Mouse (Mus musculus) urinary bladder, adult 18-20 months (tissue): ENCODE measurements around the gene Pmm1.
"Not testable (repeated sequence)": the region's sequence is repeated elsewhere in the genome, so short reads cannot be mapped to it uniquely, and the experiment has no call there.

Experiments used
- DNase-seq, 2 experiments: peaks; one replicate each; pipeline ENCODE4 v3.0.0; 2022; ENCODE audit warnings: low spot score in 2 of 2, mixed read lengths in 2 of 2

Gene Pmm1

DNA sequence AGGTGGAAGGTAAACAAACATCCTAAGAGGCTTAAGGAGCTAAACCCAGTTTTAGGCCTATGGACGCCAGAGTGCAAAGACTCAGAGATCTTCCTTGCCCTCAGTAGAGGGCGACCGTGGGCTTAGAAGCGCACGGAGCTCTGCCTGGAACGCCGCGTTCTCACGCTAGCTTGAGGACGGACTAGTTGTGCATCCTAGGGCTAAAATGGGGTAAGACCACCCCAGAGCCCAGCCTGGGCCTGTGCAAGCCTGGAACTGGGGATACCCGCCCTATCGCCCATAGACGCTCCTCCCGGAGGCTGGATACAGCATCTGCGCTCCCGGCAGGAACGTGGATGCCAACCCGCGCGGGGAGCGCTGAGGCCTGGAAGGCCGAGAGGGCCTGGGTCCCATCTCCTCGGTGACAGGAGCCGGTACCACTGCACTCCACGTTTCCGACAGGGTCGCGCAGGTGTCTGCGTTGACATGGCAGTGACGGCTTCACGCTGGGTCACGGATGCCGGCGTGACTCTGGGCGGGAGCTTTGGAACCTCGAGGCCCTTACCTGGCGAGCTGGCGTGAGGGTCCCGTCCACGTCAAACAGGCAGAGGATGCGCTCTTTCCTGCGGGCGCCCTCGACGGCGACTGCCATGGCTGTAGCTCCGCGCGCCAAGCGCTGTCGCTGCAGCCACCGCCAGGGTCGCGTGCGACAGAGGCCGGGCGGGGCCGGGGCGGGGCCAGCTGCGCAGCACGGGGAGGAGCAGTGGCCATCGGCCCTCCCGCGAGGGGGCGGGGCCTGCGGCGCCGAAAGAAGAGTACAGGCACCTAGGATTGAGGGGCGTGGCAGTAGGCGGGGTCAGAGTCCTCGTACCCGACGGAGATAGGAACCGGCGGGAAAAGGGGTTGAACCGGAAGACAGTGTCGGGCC is at the start of gene Pmm1:
TSS of gene Pmm1 (minus strand) at position 760 of the 907 bp plus-strand sequence.
- DNase-seq: peak; percentile 96 to 97

DNA sequence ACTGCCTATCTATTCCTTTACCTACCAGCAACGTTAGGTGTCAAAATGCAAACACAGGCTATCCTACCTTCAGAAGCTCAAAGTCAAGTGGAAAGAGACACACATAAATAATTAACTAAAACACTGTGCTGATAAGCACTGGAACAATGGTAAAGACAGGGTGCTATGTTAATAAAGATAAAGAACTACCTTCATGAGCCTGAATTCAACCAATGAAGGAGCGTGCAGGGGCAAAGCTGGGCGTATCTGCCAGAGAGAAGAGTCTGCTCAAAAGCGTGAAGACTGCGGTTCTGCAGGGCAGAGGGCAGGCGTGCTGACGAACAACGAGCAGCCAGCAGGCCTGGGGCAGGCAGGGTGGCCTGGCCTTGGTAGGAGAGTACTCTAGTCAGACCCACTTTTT is 43.5 kb upstream of the Pmm1 start:
- DNase-seq: no peak

DNA sequence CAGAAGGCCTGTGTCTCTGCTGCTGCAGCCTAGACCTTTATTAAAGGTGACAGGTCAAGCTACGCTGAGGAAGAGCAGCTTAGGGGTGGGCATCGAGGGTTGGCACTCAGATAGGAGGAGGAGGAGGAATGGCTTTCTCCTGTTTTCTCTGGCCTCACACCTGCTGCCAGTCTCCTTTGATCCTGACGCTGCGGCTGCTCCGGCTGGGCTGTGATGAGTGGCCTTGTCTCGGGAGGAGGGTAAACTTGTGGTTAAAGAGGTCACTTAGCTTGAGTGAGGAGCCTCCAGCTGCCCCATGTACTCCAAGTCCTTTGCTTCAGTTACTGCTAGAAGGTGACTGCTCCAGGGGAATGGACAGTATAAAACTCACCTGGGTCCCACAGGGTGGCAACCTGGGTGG is 33.3 kb upstream of the Pmm1 start:
- DNase-seq: no peak

DNA sequence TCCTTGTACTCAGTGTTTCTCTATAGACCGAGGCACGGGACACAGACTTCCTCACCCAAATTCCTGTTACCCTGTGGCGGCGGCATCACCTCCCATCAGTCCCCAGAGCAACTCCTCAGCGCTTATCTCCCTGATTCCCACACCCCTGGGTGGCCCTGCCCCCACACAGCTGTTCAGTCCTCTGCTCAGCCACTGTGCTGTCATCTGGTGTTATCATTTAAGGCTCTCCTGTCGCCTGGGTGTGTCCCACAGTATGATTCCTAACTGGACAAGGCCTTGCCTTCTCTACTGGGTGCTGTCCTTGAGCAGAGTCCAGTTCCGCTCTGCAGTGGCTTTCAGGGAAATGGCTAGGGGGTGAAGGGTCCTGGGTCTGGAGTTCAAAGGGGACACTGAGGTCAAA is 29.8 kb upstream of the Pmm1 start:
- DNase-seq: no peak

DNA sequence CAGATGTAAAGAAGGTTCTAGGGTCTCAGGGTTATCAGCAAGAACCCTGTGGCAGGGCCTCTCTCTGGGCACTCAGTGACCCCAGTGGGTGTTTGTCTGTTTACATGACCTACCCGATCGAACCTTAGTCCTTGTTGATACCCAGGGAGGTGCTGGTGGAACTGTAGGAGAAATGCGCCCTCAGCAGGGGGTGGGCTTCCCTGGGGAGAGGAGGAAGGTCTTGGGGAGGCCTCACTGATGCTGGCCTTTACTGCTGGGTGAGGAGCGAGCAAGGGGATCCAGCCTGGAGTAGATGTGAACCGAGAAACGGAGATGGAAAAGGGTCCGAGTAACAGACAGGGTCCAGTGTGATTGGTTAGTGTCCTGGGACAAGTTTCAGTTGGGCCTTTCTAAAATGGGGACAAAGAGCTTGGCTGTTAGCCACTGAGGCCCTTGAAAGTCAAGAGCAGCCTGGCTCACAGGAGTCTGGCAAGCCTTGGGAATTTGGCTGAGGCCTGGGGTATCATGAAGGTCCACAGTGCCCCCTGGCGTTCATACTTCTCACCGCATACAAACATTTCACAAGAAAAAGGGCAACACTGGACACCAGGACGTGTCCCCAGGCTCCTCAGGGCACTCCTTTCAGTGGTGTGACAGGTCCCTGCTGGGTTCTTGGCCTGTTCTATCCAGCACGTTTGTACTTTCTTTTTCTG is 28.8 kb upstream of the Pmm1 start:
- DNase-seq: peak; percentile 64 to 76

DNA sequence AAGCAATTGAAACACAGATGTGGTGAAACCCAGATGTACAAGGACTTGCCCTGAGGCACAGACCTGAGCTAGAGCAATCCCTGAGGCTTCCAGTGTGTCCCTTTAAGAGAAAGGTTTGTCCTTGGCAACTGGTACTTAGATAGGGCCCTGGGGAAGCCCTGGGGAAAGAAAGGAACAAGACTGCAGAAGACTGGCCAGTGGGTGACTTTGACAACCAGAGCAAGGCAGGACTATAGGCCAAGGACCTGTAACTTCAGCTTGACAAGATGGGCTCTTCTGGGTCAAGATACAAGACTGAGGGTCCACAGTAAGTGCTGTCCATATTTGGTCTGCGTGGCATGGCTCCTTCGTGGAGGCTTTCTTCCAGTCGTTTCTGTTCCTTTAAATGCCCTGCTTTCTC is 26.9 kb upstream of the Pmm1 start, which contains the start of gene Xrcc6:
TSS of gene Xrcc6 (plus strand) at position 190 of the 400 bp plus-strand sequence.
- no peak for DNase-seq

DNA sequence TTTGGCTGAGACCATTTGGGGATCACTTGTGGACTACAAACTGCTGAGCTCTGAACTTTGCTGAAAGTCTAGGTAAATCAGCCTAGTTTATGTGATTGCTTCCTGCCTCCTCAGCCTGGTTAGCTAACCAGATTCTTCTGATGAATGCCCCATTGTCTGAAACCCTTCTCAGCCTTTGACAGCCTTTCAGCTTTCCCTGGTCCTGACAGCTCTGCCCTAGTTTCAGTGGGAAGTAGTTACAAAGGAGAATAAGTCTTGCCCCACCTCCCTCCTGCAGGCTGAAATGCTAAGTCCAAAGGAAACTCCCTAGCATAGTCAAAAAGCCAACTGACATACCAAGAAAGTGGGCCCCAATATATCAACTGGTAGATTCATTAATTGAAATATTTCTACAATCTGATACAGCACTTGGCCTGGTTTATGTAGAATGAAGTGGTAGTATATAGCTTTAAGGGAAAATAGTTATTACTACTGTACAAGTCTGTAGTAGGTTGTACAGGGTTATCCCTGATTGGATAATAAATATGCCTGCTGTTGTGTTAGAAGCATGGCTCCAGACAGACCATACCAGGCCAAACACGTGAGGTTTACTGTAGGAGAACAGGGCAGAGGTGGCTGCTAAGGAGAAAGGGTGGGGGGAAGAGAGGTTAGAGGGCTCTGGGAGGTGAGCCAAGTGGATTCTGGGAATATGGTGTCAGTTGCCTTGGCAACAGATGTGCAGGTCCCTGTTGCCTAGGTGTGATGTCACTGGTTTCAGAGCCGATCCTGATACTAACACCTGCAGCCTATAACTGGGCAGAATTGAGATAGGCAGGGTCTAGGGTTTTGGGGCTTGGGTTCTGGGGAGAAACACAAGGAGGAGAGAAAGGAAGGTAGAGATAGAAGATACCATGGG is 24.8 kb upstream of the Pmm1 start:
- DNase-seq: no peak

DNA sequence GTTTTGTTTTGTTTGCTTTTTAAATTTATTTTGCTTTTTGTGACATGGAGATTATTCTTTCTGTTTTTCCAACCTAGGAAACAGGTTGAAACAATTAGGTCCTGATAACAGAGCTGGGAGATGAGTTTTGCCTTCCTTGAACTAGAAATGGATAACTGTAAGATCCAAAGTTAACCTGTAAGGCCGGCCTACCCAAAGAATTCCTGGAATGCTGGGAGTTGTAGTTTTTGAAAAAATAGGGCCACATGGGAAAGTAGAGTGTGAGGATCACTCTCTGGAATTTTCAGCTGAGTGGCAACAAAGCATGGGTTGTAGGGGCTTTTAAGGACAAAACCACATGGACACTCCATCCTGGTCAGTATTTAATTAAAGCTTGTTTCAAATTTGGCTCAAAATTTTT is 21.4 kb upstream of the Pmm1 start:
- DNase-seq: no peak

DNA sequence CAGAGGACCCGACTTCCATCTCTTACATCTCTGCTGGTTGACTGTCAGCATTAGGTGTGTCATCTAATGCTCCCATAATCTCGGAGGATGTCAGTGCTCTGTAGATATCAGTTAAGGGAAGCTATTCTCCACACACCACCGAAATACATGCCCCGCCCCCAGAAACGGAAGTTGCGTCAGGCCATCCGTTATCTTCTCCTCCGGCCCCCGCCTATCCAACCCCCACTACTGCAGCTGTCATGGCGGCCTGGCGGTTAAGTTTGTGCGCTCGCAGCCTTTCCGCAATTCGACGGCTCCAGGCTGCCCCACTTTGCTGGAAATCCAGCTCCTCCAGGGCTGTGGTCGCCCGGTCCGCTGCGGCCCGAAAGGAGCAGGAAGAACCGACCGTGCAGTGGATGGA is 19.6 kb upstream of the Pmm1 start, which contains the start of gene 1700029P11Rik:
TSS of gene 1700029P11Rik (plus strand) at position 220 of the 400 bp plus-strand sequence.
- DNase-seq: no peak

DNA sequence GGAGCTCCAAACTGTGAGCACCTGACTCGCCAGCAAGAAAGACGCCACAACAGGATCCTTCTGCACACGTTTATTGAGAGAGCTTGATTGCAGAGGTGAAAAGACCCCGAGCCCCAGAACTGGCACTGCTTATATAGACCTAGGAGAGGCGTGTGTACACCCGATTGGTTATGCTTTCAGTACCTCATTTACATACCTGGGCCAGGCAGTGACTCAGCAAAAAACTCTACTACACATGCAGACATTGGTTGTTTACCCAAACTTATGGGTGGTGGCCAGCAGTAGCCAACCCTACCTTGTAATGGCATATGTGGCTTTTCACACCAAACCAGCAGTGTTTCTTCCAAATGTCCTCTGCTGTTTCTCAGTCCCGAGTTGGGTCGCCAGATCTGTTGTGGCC is 14.4 kb upstream of the Pmm1 start:
- DNase-seq: not testable (repeated sequence)

DNA sequence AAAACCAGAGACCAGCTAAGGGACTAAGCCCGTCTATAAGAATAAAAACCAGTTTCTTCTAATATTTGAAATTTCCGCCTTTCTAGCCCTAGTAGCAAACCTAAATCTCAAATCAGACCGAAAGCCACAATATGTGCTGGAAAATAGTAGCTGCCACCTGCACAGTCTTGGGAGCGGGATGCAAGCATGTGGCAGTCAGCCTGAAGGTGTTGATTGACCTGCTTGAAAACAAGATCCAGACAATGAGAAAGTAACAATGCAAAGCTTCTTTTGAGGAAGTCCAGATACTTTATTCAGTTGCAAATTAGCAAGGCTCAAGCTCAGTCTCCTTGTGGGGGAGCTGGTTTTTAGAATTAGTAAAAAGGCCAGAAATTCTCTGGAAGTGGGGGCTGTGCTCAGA is 9.8 kb upstream of the Pmm1 start:
- DNase-seq: not testable (repeated sequence)

DNA sequence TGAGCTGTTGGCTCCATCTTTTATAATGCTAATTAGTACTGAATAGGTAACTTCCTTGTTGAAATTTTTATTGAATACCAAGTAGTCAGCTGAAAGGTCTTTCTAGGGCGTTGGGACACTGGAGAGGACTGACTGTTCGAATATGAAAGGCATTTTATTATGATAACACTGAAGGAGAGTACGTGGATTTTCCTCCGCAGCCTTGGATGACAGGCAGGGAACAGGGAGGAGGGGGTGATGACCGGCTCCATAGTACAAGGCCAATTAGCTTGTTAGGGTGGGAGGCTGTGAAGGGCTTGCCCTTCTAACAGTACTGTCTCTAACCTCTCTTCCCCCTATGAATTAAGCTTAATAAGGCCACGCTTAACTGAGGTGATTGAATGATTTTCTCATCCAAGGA is 8.9 kb upstream of the Pmm1 start:
- DNase-seq: not testable (repeated sequence)

DNA sequence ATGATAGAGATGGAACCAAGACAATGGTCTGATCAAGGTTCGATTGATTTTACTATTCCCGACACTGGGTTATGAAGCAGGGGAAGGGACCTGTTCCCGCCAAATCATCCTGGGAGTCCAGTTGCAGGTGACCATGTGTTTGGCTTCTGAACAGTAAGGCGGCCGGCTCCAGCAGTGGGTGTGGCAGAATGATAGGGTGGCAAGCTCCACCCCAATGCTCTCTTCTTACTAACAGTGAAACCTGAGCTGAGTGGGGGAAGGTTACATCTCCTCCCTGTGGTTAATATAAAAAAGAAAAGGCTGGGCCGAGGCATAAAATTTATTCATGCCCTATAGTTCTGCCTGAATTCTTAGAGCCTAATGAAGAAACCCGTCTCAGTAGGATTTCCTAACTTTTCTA is 8.4 kb upstream of the Pmm1 start:
- no peak for DNase-seq

DNA sequence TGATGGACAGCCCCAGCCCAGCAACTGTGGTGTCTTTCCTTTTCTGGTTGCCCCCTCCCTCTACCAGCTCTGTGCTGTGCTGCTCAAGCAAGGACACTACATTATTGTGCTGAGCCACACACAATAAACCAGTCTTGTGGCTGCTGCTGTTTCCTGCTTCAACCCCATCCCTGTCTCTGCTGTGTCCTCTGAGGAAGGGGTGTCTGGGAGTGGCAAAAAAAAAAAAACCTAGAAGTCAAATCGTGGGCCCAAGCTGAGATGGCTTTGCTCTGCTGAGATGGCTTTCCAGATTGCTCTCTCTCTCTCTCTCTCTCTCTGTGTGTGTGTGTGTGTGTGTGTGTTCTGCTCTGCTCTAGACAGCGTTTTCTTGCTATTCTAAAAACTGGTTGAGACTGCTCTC is 7.7 kb upstream of the Pmm1 start:
- DNase-seq: no peak

DNA sequence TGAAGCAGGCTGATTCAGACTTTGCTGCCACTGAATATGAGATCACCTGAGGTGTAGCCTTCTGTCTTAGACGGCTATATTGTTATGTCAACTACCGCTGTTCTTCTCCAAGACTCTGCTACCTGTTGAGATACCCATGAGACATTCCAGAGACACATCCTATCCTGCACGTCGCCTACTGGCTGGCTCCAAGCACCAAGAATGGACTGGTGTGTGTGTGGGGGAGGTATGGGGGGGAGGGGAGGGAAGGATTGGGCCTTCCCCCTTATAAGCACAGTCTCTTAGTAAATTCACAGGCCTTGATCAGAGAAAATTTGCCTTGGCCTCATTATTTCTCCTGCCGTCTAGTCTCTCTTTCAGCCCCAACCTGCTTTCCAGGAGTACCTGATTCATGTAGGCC is 7.1 kb upstream of the Pmm1 start:
- no peak for DNase-seq

DNA sequence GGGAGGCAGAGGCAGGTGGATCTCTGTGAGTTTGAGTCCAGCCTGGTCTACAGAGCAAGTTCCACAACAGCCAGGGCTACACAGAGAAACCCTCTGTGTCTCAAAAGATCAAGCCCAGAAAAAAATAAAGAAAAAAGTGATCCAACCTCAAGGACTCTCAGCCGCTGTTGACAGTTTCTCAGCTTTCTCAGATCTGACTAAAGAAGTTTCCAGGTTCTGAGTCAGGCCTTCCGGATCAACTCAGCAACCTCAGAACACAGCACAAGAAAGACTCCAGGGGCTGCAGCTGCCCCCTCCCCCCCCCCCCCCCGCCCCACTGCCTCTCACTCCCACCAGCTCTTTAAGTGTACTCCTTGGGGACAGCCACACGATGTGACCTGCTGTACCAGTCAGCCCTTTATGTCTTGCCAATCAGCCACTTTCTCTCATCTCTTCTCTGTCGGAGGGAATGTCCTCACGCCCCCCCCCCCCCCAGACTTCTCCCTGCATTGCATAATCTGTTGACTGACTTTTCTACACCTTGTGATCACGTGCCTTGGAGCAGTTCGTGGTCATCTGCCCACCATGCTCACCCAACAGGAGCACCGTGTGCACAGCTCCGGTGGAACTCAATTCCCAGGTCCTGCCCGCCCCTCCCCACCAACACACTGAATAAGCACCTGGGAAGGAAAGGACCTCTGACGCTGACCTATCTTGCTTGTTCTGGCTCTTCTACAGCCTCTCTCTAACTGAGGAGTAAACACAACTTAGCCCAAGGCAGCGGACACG is 5.5 kb upstream of the Pmm1 start:
- no peak for DNase-seq

DNA sequence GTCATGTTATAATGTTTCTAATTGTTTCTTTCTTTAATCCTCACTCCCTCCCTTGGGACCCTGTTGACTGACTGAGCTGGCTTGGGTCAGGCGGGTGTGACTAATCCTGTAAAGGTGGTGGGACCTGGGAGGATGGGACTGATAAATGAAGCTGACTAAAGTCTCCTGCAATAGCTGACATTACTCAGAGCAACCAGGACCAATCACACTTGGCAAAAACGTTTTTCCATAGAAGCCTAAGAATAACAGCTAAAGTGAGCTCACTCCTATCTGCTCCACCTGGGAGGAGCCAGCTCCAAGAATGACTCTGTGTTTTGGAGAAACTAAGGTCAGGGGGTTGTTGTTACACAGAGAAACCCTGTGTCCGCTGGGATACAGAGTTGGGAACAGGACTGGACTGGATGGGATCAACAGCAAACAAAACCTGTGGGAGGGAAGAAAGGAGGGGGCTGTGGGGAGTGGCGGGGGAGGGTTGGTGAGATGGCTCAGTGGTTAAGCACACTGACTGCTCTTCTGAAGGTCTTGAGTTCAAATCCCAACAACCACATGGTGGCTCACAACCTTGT is 4.3 kb upstream of the Pmm1 start:
- no peak for DNase-seq

DNA sequence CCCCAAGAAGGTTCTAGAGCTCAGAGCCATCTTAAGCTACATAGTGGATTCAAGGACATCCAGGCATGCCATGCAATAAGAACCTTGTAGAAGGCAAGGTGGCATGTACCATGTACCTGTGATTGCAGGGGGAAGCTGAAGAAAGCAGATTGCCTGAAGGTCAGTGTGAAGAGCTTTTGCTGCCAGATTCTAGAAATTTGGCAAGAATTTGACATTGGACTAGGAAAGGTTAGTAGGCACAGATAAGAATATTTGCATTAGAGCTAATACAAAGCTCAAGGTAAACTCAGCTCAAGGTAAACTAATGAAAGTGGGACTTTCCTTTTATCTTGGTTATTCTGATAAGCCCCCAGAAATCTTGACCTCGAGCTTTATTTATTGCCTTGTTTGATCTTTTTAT is 3.5 kb upstream of the Pmm1 start:
- no peak for DNase-seq

DNA sequence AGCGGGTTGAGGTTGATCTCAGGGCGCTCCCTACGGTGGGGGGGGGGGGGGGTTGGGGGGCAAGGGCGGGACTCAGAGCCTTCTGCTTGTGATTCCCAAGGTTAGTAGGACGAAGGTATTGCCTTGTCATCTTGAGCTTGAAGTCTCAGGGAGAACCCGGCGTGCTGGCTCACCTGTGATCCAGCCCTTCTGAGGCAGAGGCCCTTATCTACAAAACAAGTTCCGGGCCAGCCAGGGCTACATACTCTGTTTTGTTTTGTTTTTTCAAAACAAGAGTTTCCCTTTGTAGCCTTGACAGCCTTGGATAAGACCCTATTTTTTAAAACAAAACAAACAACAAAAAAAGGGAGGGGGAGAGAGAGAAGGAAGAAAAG is 335 bp upstream of the Pmm1 start:
- no peak for DNase-seq

DNA sequence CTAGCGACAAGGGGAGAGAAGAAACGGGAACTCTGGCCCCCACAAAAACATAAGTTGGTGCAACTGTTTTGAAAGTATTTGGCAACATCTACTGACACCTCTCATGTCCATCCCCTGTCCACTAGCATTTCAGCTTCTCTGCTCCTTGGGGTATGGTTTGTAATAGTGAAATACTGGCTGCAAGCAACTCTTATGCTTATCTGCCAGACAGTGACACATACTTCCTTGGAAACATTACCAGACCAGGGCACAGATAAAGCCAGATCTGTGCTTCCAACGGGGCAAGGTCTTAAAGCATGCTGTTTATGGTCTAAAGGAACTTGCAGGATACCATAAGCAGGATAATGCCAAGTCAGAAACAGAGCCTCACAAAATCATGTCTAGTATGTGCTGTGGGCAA is 1.8 kb downstream of the Pmm1 start:
- DNase-seq: no peak

DNA sequence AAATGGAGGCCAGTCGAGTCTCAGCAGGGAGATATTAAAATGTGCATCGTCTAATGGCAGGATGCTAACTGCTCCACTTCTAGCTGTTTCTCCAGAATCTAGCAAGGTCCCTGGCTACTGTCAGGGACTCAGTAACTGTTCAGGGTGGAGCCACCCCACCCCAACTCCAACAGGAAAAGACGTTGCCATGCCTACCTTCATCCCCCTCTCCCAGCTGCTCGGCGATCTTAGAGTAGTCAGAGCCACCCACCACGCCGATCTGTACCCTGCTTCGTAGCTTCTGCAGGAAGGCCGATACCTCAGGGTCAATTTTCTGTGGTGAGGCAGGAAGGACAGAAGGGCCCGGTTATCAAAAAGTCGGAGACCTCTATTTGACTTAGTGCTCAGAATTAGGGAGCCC is 3.1 kb downstream of the Pmm1 start:
- no peak for DNase-seq
